17 mouse cellular contexts compared by ENCODE assay signal in the genomic region with DNA sequence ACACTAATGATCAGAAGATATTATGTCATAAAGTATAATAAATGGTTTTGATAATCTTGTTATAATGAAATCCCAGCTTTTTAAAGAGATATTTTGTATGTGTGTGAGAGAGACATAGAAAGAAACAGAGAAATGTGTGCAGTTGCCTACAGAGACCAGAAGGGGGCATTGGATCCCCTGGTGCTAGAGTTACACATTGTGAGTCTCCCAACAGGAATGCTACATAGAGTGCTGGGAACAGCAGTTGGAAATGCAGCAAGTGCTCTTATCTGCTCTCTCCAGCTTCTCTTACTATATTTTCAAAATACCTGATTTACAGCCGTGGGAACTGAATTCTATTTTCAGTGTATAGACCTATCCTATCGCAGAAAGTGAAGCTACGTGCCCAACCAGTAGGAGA.
DNase-seq lines count a peak whose midpoint lies in the region; TF ChIP-seq lines count a peak whose summit lies in the region.
"Had no signal": no experiment of that assay in that cellular context is flagged by ENCODE, and none has a peak within 500 bp of the region (broad histone marks: within the 10 kb centered on the region; RNA-seq: fewer than 3 reads in every experiment).

No protein-coding gene starts in this region.

- no peak for DNase-seq in layer of hippocampus, adult 2 months (ENCODE audit: low spot score in 2 of 2)
- no peak for DNase-seq in layer of hippocampus, postnatal 36 days
- DNase-seq in A20 (ENCODE audit: low read depth, low spot score) (peak; percentile 15), MEL (ENCODE audit: low read depth, low spot score) (peak; percentile 13)
- peak; percentile 13 for DNase-seq in induced T-regulatory cell, adult 2 months (ENCODE audit: low read depth)
- DNase-seq in thymus, postnatal 14 days, result no peak
- DNase-seq in kidney, postnatal 25 days, result no peak
- DNase-seq: cerebellum, postnatal 36 days; forebrain, postnatal 0 days; gastrocnemius, postnatal 36 days; heart, postnatal 36 days; kidney, postnatal 14 days; thymus, postnatal 4 days had no signal

- H3K27ac ChIP-seq in layer of hippocampus, adult 2 months, result no peak overlapping the region
- no peak overlapping the region for H3K27ac ChIP-seq in MEL (ENCODE audit: control insufficient read depth, low read depth, low read length)
- H3K27ac ChIP-seq: embryonic facial prominence, embryonic 15.5 days; limb, embryonic 13.5 days; neural tube, embryonic 13.5 days had no signal

- H3K36me3 ChIP-seq in MEL (ENCODE audit: control insufficient read depth in 1 of 2, insufficient read depth in 2 of 2, low read length in 2 of 2), result no peaks in the 10 kb centered on the region
- H3K36me3 ChIP-seq: embryonic facial prominence, embryonic 15.5 days; G1E; limb, embryonic 13.5 days; neural tube, embryonic 13.5 days had no signal

- H3K79me2 ChIP-seq in MEL (ENCODE audit: control insufficient read depth, insufficient read depth, low read length, poor library complexity), result no peaks in the 10 kb centered on the region

- no peak for TF ChIP-seq POLR2A in MEL (IDR thresholded peaks at IDR 0.05; ENCODE audit: control insufficient read depth in 1 of 2, insufficient read depth in 1 of 2, low read depth in 1 of 2, low read length in 2 of 2, poor library complexity in 1 of 2)

- H3K27me3 ChIP-seq in MEL (ENCODE audit: control insufficient read depth in 1 of 2, insufficient read depth in 2 of 2, low read length in 2 of 2), result no peaks in the 10 kb centered on the region
- H3K27me3 ChIP-seq: embryonic facial prominence, embryonic 15.5 days; limb, embryonic 13.5 days; neural tube, embryonic 13.5 days had no signal

- no peaks in the 10 kb centered on the region for H3K4me1 ChIP-seq in MEL (ENCODE audit: control insufficient read depth in 1 of 2, insufficient read depth in 2 of 2, low read length in 2 of 2)
- H3K4me1 ChIP-seq: embryonic facial prominence, embryonic 15.5 days had no signal

- H3K9me3 ChIP-seq in MEL (replicated peaks; ENCODE audit: insufficient read depth, low read length), result no peaks in the 10 kb centered on the region
- H3K9me3 ChIP-seq: embryonic facial prominence, embryonic 15.5 days; G1E; limb, embryonic 13.5 days; neural tube, embryonic 13.5 days had no signal

- no peak overlapping the region for H3K4me3 ChIP-seq in layer of hippocampus, adult 2 months
- no peak overlapping the region for H3K4me3 ChIP-seq in MEL (ENCODE audit: control insufficient read depth in 1 of 2, insufficient read depth in 1 of 2, low read depth in 2 of 2, low read length in 2 of 2)
- H3K4me3 ChIP-seq: embryonic facial prominence, embryonic 15.5 days; limb, embryonic 13.5 days; neural tube, embryonic 13.5 days had no signal

- peak; percentile 49 for TF ChIP-seq CTCF in layer of hippocampus, adult 2 months (conservative IDR thresholded peaks at IDR 0.05)
- peak; percentile 31 to 48 (median 40); a peak in 5 of 6 replicates for TF ChIP-seq CTCF in MEL (IDR thresholded peaks at IDR 0.05 in 2 of 3, conservative IDR thresholded peaks at IDR 0.05 in 1 of 3; ENCODE audit: control insufficient read depth in 1 of 3, insufficient read depth in 1 of 3, low read depth in 2 of 3, low read length in 3 of 3, poor library complexity in 1 of 3, severe bottlenecking in 1 of 3)

- no peak overlapping the region for H3K9ac ChIP-seq in MEL (ENCODE audit: control insufficient read depth, low read depth, low read length, poor library complexity, severe bottlenecking)
- H3K9ac ChIP-seq: embryonic facial prominence, embryonic 15.5 days; forebrain, postnatal 0 days; limb, embryonic 13.5 days; neural tube, embryonic 13.5 days had no signal

- peak; percentile 46 for TF ChIP-seq RAD21 in MEL (IDR thresholded peaks at IDR 0.05; ENCODE audit: low read depth, low read length)

- TF ChIP-seq EP300 in MEL (IDR thresholded peaks at IDR 0.05; ENCODE audit: low read depth in 1 of 2, low read length in 2 of 2), result no peak

TF ChIP-seq in MEL, 35 proteins besides CTCF, POLR2A, EP300 and RAD21:
- TF ChIP-seq CHD2 (IDR thresholded peaks at IDR 0.05; ENCODE audit: low read length) (no peak), ZC3H11A (IDR thresholded peaks at IDR 0.05; ENCODE audit: low read depth, low read length) (peak; percentile 44), BHLHE40 (IDR thresholded peaks at IDR 0.05; ENCODE audit: borderline replicate concordance, low read depth, low read length) (no peak), CHD1 (IDR thresholded peaks at IDR 0.05; ENCODE audit: low read depth, low read length) (no peak), SMC3 (IDR thresholded peaks at IDR 0.05; ENCODE audit: low read depth, low read length) (peak; percentile 64)
TF ChIP-seq in MEL: peak in this region for 2.

Comparison
In these comparisons a context has a peak if more than half of its experiments do, and no peak if none do; other contexts are left out.
1. DNase-seq: peak in A20 (single experiment), MEL (single experiment) and induced T-regulatory cell, adult 2 months (single experiment); none in layer of hippocampus, adult 2 months (0 of 2), layer of hippocampus, postnatal 36 days (0 of 2), thymus, postnatal 14 days (single experiment) and kidney, postnatal 25 days (0 of 2).